Mouse (Mus musculus) T-helper 1 cell (primary cell): Measurements from ENCODE around the gene Arrdc2.

Source experiments
- in situ Hi-C: fragments of 300-600 bp; cut with MboI, MseI; formaldehyde crosslinking; loops from one replicate; pipeline ENCODE4 v1.15.1; 2025; ENCODE audit warnings: high pct_unique_total_duplicates

The Arrdc2 gene

DNA sequence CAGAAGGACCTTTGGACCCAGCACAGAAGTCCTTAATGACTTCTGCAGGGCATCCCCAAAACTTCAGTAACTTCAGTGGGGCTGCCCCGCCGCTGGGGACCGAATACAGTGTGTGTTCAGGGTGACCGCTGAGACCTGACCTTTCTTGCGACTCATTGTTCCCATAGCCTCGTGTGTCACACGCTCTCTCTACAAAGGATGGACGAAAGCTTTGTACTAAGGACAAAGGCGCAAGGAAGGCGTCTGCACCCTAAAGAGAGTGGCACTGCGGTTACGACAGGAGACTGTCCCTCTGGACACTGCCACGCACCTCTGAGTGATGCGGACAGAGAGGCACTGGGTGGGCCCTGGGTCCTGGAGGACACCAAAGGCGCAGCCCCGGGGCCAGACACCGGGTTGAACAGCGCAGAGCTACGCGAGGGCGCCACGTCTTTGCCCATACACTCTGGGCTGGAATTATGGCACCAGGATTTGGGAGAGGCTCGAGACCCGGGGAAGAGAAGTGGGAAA lies 25.2 kb upstream of the Arrdc2 start:
- in situ Hi-C loops = no loop called here

DNA sequence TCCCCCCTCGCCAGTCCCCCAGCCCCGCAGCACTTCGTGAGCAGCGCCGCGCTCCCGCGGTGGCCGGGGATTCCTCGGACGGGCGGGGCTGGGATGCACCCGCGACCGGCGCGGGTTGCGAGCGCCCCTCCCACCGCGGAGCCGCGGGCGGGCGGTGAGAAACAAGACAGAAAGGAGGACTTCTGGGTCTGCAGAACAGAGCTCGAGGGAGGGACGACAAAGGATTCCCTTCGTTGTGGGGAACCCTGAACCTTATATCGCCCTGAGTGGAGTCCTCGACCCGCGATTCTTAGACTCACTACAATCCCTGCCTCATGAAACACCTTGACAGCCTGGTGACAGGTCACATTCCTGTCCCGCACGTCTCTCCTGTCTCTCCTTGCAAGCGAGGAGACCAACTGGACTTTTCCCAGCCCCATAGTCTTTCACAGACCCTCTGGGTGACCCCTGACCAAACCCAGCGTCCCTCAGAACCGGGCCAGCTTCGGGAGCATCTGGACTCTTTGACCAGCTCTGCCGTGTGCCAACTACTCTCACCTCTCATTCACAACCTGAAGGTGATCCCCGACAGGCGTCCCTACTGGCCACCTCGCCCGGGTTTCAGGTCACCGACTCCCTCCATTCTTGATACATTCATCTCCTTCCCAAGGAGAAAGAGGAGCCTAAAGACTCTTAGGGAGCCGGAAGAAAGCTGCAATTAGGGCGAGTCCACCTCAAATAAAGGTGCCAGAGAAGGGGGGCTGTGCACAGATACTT lies 24.6 kb upstream of the Arrdc2 start:
- in situ Hi-C loops = no loop called here

DNA sequence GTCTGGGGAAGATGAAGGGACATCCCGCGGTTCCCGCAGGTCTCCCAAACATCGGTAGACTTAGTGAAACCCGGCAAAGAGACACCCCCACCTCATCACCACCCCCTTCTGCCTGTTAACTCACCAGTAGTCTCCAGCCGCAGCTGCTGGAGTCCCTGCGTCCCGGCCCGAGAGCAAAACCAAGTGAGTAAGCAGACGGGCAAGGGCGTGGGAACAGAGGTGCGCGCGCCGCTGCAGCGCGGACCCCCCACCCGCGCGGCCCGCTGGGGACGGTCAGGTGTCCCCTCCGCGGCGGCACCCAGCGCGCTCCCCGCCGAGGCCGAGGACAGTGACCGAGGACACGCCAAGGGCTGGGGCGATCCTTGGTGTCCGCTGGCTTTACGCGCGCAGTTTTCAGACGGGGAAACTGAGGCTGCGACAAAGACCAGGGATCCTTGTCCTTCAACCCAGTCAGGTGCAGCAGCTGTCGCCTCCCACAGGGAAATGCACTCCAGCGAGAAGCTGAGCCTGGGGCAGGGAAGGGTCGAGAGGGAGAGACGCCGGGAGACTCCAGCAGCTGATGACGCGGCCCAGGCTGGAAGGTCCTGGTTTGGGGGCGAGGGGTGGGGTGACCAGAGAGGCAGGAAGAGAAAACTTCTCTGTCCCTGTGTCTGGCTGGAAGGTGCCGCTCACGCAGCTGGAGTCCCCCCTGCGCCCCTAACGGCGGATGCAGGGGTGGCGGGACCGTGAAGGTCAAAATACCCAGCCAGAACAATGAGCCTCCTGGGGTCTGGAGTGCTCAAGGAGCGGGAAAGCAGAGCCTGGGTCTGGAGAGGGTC lies 23.5 kb upstream of the Arrdc2 start, which contains the start of gene Kcnn1:
Gene Kcnn1, minus strand, starts transcription at position 435 of the 818 bp plus-strand sequence.
- in situ Hi-C loops = no loop called here

DNA sequence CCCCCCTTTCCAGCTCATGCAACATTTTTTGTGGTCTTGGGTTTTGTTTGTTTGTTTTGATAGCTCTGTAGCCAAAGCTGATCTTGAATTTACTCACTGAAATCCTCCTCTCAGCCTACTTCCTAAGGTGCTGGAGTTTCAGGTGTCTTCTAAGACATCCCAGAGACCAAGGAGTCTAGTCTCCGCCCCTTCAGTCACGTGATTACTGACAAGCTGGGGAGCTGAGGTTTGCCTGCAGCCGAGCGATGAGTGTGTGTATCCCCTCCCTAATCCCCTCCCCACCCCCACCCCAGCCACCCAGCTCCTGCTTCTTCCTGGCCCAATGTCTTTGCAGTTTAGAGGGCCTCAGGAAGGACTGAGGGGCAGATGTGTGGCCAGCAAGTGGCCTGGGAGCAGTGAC lies 18.0 kb upstream of the Arrdc2 start:
- in situ Hi-C loops = no loop called here

DNA sequence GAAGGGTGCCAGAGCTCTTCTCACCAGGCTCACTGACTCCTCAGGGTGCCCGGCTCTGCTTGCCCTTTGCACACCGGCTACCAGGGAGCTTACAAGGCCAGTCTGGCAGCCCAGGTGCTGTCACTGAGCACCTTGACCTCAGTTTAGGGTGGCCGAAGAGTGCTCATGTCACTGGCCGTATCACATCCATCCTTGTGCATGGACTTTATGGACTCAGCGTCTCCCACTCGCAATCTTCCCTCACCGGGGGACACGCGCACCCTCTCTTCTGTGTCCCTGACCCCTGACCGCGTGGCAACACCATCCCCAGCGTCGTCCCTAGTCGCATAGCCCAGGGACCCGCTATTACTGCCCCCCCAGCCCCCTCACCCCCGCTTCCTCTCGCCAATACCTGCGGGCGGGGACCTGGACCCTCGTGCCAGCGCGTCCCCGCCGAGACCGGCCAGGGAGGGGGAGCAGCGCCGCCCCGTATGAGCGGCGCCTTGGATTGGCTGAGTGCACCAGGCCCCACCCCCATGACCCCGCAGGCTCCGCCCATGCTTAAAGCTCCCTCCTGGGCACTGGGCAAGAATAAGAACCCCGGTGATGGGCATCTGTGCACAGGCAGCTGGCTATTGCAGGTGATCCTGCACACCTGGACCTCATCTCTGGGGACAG lies 17.1 kb upstream of the Arrdc2 start:
- in situ Hi-C loops = no loop called here

DNA sequence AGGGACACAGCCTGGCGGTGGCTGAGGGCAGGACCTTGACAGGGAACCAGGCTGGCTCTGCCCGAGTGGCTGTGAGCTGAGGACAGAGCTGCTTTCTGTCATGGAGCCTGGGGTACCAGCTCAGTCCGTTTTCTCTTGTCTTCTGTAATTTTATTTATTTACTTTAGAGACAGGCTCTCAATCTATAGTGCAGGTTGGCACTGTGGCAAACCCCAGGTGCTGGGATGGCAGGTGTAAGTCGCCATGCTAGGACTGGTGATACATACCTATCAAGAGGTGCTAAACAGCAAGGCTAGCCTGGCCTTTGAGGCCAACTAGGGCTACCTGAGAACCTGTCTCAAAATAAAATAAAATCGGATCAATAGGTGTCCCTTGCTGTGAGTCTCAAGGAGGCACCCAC lies 16.5 kb upstream of the Arrdc2 start:
- in situ Hi-C loops = no loop called here

DNA sequence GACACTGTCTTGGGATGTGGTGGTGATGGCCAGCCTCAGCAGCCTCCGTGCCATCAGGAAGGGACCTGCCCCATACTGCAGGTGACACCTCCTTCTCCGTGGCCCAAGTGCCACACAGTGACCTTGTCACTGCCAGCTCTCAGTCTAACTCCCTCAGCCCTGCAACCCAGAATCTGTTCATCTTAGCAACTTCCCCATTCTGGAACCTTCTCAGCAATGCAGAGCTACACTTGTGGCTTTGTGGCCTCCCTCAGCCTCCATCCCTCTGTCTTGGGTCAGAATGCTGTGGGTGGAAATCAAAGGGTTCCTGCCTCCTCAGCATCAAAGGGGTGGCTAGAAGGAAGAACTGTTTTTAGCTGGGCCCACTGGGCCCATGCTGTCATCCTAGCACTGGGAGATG lies 14.3 kb upstream of the Arrdc2 start:
- in situ Hi-C loops = no loop called here

DNA sequence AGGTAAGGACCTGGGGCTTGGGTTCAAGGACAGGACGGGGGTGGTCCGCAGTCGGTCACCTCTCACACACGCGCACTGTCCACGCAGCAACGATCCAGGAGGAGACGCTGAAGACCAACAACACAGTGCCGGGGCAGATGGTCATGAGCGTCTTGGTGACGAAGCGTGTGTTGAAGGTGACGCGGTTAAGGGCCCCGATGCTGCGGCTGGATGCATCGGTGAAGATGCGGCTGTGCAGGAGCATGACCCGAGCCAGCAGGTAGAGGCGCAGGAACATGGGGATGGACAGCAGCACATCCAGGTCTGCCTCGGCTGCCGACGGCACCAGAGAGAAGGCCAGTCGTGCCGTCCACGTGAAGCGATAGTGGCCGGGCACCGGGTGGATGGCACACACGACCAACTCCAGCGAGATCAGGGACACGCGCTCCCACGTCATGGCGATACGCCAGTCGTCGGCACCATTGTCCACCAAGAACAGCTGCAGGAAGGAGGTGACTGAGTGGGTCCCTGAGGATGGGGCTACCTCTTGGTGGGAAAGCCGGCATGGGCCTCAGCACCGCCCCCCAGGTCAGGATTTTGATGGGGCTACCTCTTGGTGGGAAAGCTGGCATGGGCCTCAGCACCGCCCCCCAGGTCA lies 13.2 kb upstream of the Arrdc2 start:
- in situ Hi-C loops = no loop called here

DNA sequence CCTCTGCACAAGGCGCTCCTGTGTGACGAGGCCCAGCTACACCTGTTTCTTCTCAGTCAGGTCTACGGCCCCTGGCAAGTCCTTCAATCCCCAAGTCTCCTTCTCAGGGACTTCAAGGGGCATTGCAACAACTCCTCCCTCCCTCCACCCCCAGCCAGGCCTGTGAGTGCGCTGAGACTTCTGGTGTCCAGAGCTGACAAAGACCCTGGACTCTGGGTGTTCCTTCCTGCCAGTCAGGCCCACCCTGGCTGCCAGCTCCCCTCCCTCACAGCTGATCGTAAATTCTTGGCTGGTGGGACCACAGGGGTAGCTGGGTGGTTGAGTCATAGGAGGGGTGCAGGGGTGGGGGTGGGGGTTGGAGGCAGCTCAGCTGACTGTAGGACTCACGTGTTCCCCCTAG lies 12.3 kb upstream of the Arrdc2 start:
- in situ Hi-C loops = no loop called here

DNA sequence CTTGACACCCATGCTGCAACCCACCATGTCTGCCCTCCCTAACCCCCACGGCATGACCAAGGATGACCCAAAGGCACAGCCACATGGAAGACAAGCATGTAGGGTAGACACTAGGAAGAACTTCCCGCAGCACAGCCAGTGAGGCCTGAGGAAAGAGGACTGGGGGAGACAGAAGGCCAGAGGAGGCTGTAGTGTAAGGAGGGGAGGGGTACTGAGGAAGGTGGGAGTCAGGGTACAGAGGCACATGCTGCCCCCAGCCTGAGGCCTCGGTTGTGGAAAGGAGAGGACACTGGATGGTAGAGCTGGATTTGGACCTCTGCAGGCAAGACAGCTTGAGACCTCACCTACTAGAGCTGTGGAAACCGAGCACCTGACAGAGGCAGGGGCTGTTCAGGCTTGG lies 11.4 kb upstream of the Arrdc2 start:
- in situ Hi-C loops = no loop called here

DNA sequence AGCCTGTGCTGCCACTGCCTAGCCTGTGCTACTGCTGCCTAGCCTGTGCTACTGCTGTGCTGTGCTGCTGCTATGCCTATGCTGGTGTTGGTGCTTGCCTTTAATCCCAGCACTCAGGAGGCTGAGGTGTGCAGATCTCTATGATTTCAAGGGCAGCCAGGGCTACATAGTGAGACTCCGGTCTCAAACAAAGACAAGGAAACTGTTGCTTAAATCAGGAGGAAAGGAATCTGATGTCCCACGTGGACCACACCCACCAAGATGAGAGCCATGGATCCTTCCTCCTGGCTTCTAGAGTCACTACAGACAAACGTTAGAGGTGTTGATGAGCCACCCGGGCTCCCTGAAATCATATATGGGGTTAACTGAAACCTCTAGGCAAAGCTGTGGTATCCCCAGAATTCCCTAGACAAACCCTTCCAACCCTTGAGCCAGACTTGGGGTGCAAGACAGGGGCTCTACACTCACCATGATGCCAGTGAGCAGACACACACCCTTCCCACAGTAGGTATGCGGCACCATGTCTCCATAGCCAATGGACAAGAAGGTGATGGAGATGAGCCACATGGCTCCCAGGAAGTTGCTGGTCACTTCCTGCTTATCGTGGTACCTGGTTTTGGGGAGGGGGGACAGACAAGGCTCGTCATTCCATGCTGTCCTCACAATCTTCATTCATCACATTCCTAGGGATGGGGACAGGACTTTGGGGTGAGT lies 10.8 kb upstream of the Arrdc2 start:
- in situ Hi-C loops = no loop called here

DNA sequence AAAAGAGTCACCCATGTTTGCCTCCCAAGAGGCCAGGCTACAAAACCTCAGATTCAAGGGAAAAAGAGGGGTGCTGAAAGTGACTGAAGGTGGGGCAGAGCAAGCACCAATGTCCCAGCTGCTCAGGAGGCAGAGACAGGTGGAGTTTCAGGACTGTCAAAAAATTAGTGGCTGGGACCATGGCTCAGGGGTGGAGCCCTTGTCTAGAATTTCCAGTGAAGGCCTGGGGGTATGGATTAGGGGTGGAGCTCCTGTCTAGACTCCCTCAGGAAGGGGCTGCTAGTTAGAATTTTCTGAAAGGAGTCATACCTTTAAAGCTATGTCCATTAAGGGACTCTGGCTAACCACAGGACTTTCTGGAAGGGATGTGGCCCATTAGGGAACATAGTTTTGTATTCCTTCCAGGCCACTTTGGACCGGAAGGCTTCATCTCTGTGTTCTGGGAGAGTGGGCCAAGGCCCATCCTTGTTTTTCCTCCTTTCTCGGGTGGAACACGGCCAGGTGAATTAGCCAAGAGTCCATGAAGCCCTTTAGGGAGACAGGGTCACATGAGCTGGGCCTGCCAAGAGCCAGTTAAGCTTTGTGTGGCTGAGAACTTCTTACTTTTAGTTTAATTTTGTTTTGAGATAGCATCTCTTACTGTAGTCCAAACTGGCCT lies 9.9 kb upstream of the Arrdc2 start:
- in situ Hi-C loops = no loop called here

DNA sequence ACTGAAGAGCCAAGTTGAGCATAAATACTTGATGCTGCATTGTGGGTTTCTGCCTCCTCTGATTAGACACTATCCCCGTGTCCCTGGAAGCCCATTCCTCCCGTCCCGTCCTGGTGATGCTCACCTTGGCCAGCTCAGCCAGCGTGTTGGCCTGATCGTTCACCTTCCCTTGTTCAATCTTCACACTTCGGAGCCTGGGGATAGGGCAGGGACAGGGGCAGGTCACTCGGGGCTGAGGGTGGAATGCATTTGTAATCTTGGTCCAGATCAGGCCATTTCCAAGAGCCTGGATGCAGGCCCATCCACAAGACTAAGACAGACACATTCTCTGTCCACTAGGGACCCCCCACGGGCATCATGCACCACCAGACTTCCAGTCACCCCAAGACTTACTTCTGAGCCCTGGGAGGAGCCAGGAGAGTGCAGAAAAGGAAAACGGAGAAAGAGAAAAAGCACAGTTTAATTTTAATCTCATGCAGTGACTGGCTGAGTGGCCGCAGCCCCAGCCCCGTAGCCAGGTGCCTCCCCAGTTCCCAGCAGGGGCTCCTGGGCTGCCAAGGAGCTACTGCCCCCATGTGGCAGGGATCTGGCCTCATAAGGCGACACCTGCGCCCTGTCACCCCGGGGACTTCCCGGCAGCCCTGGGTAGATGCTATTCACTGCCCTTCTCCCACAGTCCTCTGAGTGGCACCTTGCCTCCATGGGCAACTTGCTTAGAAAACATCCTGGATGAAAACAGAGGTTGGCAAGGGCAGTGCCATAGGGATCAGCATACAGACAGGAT lies 7.0 kb upstream of the Arrdc2 start:
- in situ Hi-C loops = no loop called here

DNA sequence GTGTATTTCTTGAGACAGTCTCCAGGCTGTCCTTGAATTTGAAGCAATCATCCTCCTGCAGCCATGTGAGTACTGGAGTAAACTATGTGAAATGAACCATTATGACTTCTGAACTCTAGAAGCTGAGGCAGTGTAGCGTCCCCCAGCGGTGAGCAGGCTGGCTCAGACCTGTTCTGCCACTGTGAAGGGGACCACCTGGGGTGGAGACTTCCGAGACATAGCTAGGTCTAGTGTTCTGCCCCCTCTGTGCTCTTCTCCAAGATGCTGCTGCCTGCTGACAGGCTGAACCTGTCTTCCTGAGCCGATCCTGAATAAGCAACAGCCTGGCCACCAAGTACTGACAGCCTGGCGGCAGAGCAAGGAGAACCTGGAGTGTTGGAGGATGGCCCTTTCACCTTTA lies 5.6 kb upstream of the Arrdc2 start:
- in situ Hi-C loops = no loop called here

DNA sequence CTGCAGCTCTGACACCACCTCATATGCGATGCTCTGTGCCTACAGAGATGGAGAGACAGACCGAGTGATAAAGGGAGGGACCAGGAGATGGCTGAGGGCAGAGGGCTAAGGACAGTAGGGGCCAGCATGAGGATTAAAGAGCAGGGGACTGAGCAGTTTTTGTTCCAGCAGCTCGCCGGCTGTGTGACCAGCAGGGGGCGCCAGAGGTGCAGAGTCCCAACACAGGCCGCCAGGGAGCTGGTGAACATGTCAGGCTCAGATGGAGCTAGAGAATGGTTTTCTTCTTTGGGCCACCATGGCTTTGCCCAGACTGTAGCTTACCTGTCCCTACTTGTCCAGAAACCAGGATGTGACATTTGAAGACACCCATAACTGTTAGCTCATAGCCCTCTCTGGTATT lies 5.0 kb upstream of the Arrdc2 start:
- in situ Hi-C loops = no loop called here

DNA sequence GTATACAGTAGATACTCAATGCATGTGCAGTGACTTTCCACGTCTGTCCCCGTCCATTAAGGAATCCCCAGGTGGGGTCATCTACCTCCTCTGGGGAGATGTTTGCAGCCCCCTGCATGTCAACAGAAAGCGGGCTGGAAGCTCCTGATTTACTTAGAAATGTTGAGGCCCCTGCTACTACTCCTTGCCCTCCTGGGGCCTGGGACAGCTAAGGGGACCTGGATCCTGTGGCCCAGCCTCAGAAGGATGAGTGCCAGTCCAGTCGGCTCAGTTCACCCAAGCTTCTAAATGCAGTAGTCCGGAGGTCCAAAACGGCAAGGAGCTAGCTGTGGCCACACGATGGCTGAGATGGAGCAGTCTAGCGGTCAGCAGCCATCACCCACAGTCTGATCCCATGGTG lies 4.4 kb upstream of the Arrdc2 start:
- in situ Hi-C loops = no loop called here

DNA sequence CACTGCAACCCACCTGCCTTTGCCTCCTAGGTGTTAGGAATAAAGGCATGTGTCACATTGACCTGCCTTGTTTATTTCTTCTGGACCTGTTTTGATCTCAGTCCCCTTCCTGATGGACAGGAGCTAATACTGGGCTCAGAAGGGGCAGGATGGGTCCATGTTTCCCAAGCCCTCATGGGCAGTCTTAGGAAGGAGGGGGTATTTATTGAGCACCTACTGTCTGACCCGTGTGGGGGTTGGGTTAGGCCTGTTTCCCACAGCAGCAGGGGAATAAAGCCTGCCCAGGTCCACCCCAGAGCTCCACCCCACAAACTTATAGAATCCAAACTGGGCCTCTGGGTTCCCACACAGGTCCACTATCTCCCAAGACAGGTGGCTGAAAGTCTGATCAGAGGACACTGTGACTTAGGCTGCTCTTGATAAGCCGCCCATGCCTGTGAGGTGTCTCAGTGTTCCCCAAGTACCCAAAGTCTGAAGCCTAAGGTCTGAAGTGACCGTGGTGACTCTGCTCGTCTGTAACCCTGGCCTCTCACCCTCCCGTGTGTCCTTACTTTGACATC lies 3.8 kb upstream of the Arrdc2 start:
- in situ Hi-C loops = no loop called here

DNA sequence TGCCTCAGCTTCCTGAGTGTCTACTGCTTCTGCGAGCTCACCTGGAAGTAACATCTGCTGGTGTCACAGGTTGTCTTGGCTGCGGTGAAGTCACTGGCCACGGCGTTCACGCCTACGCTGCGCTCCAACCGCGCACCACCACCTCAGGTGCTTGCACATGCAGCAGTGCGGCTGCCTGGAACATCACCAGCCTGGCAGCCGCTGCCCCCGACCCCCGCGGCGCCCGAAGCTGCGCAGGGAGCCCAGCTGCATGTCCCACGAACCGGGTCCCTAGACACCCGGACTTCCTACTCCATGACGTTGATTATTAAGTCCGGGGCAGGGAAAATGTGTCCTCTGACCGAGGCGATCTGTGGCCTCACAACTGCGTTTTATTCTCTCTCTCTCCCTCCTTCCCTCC lies 3.0 kb upstream of the Arrdc2 start:
- in situ Hi-C loops = no loop called here
